Mouse (Mus musculus) lung, postnatal 0 days (tissue): ENCODE measurements at regions not wholly inside any gene's neighbourhood (a gene's known extent, or its start where the extent isn't known, plus 50 kb on each side); places are given as distances from the start of the nearest gene placed in this dataset.
A peak's percentile ranks its signal among the peaks of the same experiment; 100 is the strongest.

Source experiments
- ATAC-seq: fragments of 200-750 bp; cut with Nextera tagmentation; 2 replicates; pipeline ENCODE4 v1.8.0; 2017; ENCODE audit warnings: moderate library complexity
- DNase-seq: peaks from one replicate; pipeline ENCODE4 v3.0.0-alpha.2; 2016; ENCODE audit warnings: low spot score
- H3K27ac ChIP-seq: fragments of 300-500 bp; sonication (generic); 2 replicates; pipeline ENCODE4 v1.5.1; 2014; ENCODE audit warnings: antibody characterized with exemption, mild to moderate bottlenecking, low read length, mixed read lengths
- H3K27me3 ChIP-seq: fragments of 300-500 bp; sonication (generic); replicated peaks from 2 replicates; pipeline ENCODE4 v1.6.1; 2014; ENCODE audit warnings: low read length, mixed read lengths; ENCODE audit not compliant: insufficient read depth
- H3K36me3 ChIP-seq: fragments of 300-500 bp; sonication (generic); 2 replicates; pipeline ENCODE4 v1.6.1; 2014; ENCODE audit warnings: low read length, mixed read lengths; ENCODE audit not compliant: insufficient read depth
- H3K4me1 ChIP-seq: fragments of 300-500 bp; sonication (generic); 2 replicates; pipeline ENCODE4 v1.6.1; 2014; ENCODE audit warnings: antibody characterized with exemption, low read depth, low read length, mixed read lengths; ENCODE audit not compliant: insufficient read depth
- H3K4me2 ChIP-seq: fragments of 300-500 bp; sonication (generic); replicated peaks from 2 replicates; pipeline ENCODE4 v1.6.1; 2014; ENCODE audit warnings: low read depth, mild to moderate bottlenecking, low read length, moderate library complexity, mixed read lengths
- H3K4me3 ChIP-seq: fragments of 300-500 bp; sonication (generic); 2 replicates; pipeline ENCODE4 v1.5.1; 2014; ENCODE audit warnings: low read depth, low read length
- H3K9ac ChIP-seq: fragments of 300-500 bp; sonication (generic); replicated peaks from 2 replicates; pipeline ENCODE4 v1.6.1; 2014; ENCODE audit warnings: low read depth, mild to moderate bottlenecking
- H3K9me3 ChIP-seq: fragments of 300-500 bp; sonication (generic); 2 replicates; pipeline ENCODE4 v1.6.1; 2016; ENCODE audit warnings: low read length, mixed read lengths
- CTCF ChIP-seq: IDR thresholded peaks from 2 replicates; pipeline ENCODE4 v1.5.1; 2016; ENCODE audit warnings: antibody characterized with exemption, mild to moderate bottlenecking
- EP300 ChIP-seq: IDR thresholded peaks from 2 replicates; pipeline ENCODE4 v1.6.1; 2016; ENCODE audit warnings: antibody characterized with exemption, mild to moderate bottlenecking, control low read depth
- WGBS: fragments of 180-500 bp; shearing (Covaris S2); extraction: QIAGEN DNeasy Blood & Tissue Kit; methylation state at CpG from one replicate; pipeline ENCODE4 v1.1.7; 2014; 5-methylcytosine and 5-hydroxymethylcytosine counted together

DNA sequence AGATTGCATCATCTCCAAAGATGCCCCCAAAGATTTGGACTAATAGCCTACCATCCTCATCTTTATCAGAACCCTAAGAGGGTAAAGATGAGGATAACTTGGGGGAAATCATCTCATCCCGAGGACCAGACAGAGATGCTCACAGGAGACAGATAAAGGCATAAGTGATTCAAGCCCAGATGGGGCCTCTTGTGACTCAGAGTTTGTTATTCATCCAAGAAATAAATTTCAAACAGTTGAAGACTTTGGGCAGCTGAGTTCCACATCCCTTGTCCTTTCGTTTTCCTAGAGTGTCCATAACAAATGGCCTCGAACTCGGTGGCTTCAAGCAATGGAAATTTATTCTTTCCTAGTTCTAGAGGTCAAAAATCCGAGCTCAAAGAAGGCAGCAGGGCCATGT lies 485.1 kb upstream of the Gm10131 start:
- DNase-seq: no peak
- WGBS: 77% methylated on average over 5 of the region's 5 CpGs

DNA sequence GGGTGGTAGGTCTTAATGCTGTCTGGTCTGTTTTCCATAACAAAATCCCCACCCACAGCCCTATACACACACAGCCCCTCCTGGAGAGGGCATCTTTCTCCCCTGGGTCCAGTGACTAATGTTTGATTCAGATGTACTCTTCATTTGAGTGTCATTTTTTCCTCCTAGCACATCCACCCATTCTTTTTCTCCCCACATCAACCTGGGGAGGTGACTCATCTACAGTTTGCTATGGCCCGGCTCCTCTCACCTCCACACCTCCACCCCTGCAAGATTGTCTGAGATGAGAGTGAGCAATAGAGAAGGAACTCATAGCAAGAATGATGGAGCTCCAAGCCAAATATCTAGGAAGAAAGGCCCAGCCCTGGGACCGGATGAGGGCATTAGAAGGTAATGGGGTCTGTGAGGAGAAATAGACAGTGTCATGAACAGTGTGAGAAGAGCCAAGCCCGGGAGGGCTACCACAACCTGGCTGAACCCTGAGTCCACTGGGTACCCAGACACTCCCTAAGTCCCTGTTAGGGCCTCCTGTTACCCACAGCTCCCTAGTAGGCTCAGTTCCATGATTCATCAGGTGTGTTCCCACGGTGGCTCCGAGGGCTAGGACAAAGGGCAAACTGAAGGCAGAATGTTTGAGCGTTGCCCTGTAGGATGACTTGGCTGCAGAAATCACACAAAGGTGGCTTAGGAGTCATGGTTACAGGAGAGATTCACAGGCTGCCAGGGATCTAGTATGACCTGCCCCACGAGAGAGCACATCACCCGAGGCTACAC lies 479.6 kb upstream of the Gm10131 start:
- Histone ChIP-seq H3K4me3 (no peak overlapping the region), H3K9ac (no peak overlapping the region), H3K4me2 (no peak overlapping the region), H3K36me3 (no peaks in the 10 kb centered on the region), H3K27ac (no peak overlapping the region), H3K27me3 (no peaks in the 10 kb centered on the region), H3K4me1 (no peaks in the 10 kb centered on the region), H3K9me3 (no peaks in the 10 kb centered on the region)
- DNase-seq: no peak
- no peak for ATAC-seq
- WGBS: 84% methylated on average over 8 of the region's 8 CpGs
- no peak for TF ChIP-seq CTCF

More for the DNA sequence above, 485.1 kb upstream of the Gm10131 start:
- Histone ChIP-seq H3K4me3 (no peak overlapping the region), H3K27me3 (no peaks in the 10 kb centered on the region), H3K36me3 (no peaks in the 10 kb centered on the region), H3K27ac (no peak overlapping the region), H3K9ac (no peak overlapping the region), H3K4me1 (peaks cover 4% of the 10 kb centered on the region; the same call in 1 of the 2 replicates), H3K9me3 (no peaks in the 10 kb centered on the region), H3K4me2 (no peak overlapping the region)
- TF ChIP-seq EP300: no peak
- TF ChIP-seq CTCF: no peak
- no peak for ATAC-seq

DNA sequence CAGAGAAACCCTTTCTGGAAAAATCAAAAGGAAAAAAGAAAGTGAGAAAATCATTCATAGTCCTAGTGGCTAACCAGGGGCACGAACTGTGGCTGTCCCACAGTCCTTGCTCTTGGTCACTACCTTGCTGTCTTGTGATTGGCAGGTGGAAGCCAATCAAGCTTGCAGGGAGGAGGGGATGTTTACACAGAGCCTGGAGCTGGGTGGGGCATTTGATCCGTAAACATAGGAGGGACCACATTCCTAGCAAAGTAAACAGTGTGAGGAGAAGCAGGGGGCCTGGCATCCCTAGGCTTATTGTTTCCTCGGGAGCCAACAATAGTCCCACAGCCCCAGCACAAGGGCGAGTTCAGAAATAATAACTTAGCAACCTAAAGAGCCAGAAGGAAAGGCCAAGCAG lies 466.5 kb upstream of the Gm10131 start:
- TF ChIP-seq EP300: peak; percentile 80
- no peak for TF ChIP-seq CTCF
- H3K27ac ChIP-seq: no peak overlapping the region
- peak; percentile 42 for ATAC-seq
- 27% methylated on average over 4 of the region's 4 CpGs for WGBS
- H3K9me3 ChIP-seq: no peaks in the 10 kb centered on the region
- H3K9ac ChIP-seq: no peak overlapping the region
- H3K4me1 ChIP-seq: no peaks in the 10 kb centered on the region; the same call in 1 of the 2 replicates
- no peaks in the 10 kb centered on the region for H3K27me3 ChIP-seq
- no peaks in the 10 kb centered on the region for H3K36me3 ChIP-seq
- peak; percentile 73 for DNase-seq
- no peak overlapping the region for H3K4me2 ChIP-seq
- H3K4me3 ChIP-seq: no peak overlapping the region

DNA sequence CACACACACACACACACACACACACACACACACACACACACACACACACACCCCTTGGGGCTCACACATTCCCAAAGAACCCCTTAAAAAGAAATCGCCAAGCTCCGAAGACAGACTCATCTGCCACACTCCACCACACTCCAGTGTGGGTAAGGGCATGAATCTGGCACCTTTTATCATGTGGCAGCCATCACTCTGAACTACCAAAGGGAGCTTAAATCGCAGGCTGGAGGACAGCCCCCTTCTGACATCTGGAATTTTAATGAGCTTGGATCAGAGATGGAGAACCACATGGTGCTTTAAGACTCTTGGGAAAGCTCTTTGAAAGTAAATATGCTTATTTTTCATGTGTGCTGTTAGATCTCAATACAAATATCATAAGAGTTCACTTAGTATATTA lies 462.5 kb upstream of the Gm10131 start:
- no peaks in the 10 kb centered on the region for H3K36me3 ChIP-seq
- no peak for TF ChIP-seq EP300
- no peak for TF ChIP-seq CTCF
- H3K27ac ChIP-seq: peak overlapping the region; percentile 78
- no peak overlapping the region for H3K9ac ChIP-seq
- H3K4me2 ChIP-seq: no peak overlapping the region
- peaks cover 4% of the 10 kb centered on the region; the same call in 1 of the 2 replicates for H3K4me1 ChIP-seq
- no peak overlapping the region for H3K4me3 ChIP-seq
- peak; percentile 51 for DNase-seq
- no peak for ATAC-seq
- no peaks in the 10 kb centered on the region for H3K9me3 ChIP-seq
- no peaks in the 10 kb centered on the region for H3K27me3 ChIP-seq
- WGBS: 32% methylated on average over 3 of the region's 3 CpGs

DNA sequence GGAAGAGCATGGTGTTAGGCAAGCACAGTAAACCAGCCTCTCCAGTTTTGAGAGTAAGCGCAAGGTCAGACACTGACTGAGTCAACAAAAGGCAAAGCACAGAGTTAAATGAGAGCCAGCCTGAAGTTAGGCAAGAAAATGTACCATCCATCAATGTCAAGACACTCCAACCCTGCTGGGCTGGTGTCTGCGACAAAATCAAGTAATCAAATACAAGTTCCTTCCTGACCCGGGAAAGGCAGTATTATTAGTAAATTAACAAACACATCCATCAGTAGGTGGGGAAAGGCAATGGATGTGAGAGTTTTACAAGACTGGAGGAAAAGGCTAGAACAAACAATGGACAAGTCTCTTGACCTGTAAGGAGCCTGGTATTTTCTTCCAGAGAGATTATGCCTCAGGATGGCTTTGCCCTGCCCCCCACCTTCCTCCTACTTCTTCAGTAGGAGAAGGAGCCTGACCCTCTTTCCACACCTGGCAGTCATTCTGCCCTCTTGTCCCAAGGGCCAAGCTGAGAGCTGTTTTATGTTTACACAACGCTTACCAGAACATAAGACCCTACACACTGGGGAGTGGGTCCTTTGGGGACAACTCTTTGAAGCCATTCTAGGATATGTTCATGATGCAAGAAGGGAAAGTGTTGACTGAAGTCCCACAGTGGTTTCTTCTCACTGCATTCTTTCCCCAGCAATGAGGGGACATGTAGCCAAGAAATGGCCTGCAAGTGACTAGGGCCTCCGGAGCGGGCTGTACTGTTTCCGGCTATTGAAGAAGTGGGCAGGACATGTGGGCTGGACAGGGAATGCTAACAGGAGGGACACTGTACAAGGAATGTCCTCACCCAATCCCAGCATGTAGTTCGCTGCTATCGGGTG lies 461.7 kb upstream of the Gm10131 start:
- Histone ChIP-seq H3K36me3 (no peaks in the 10 kb centered on the region), H3K9me3 (no peaks in the 10 kb centered on the region), H3K9ac (no peak overlapping the region), H3K27me3 (no peaks in the 10 kb centered on the region), H3K27ac (peak overlapping the region; percentile 78), H3K4me1 (peaks cover 4% of the 10 kb centered on the region; the same call in 1 of the 2 replicates), H3K4me2 (no peak overlapping the region; the same call in 1 of the 2 replicates), H3K4me3 (no peak overlapping the region)
- TF ChIP-seq CTCF (no peak), EP300 (peak; percentile 87)
- WGBS: 7% methylated on average over 9 of the region's 9 CpGs
- DNase-seq (peak; percentile 97), ATAC-seq (peak; percentile 94)

DNA sequence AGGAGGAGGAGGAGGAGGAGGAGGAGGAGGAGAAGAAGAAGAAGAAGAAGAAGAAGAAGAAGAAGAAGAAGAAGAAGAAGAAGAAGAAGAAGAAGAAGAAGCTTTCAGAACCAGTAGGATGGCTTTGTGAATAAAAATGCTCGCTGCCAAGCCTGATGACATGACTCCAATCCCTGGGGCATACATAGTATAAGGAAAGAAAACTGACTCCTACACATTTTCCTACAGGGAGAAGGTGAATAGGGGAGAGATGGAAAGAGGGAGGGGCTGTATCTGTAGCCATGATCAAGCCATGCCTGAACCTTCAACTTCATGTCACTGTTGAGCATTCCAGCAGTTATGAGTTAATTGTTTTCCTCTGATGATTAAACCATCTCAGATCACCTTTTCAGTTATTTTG lies 460.2 kb upstream of the Gm10131 start:
- Histone ChIP-seq H3K36me3 (no peaks in the 10 kb centered on the region), H3K9ac (no peak overlapping the region), H3K9me3 (no peaks in the 10 kb centered on the region), H3K4me2 (no peak overlapping the region), H3K4me3 (no peak overlapping the region), H3K4me1 (peaks cover 4% of the 10 kb centered on the region; the same call in 1 of the 2 replicates), H3K27me3 (no peaks in the 10 kb centered on the region), H3K27ac (no peak overlapping the region)
- WGBS: 100% methylated on average over 1 of the region's 1 CpGs
- ATAC-seq (no peak), DNase-seq (no peak)
- TF ChIP-seq CTCF (no peak), EP300 (no peak)
